Mouse (Mus musculus) layer of hippocampus, postnatal 14 days (tissue): ENCODE measurements around the gene Bola2. TPM values are rescaled to one million over a fixed set of nuclear protein-coding genes. Genes with fewer than 3 reads are reported as not detected.

ENCODE experiments used
- total RNA-seq, 2 experiments: library from RNA; stranded (reverse); gene quantifications; 2 replicates each; pipeline ENCODE4 v1.2.3; 2021

The Bola2 gene
- total RNA-seq, 2 experiments from 2014 or later, result 119 to 129 TPM

Other genes starting within 250 kb of the Bola2 start
- 1 to 10 TPM in 1 of 2 experiments, under 1 TPM in 1; 0.85 to 2.2 TPM for gene Atp2a1, start 232.3 kb upstream of the Bola2 start, total RNA-seq
- 10 to 100 TPM; 65.7 to 68.1 TPM for gene Sh2b1, start 220.0 kb upstream of the Bola2 start, total RNA-seq
- gene Tufm, start 208.0 kb upstream of the Bola2 start, total RNA-seq, result 10 to 100 TPM; 79.7 to 88.9 TPM
- gene Atxn2l, start 192.0 kb upstream of the Bola2 start, total RNA-seq, result 100 to 1,000 TPM; 122 to 124 TPM
- gene Eif3c, start 129.0 kb upstream of the Bola2 start, total RNA-seq, result 100 to 1,000 TPM; 182 to 189 TPM
- 1 to 10 TPM in 1 of 2 experiments, under 1 TPM in 1; 0.39 to 1.1 TPM for gene Apobr, start 110.5 kb upstream of the Bola2 start, total RNA-seq
- gene Cln3, start 109.6 kb upstream of the Bola2 start, total RNA-seq, result 10 to 100 TPM; 24.3 to 28.3 TPM
- not detected for gene Il27, start 100.5 kb upstream of the Bola2 start, total RNA-seq
- gene Nupr1, start 64.5 kb upstream of the Bola2 start, total RNA-seq, result 1 to 10 TPM; 4.2 to 4.4 TPM
- gene Sgf29, start 46.1 kb upstream of the Bola2 start, total RNA-seq, result 10 to 100 TPM; 31.2 to 32.9 TPM
- 10 to 100 TPM; 10.7 to 16.5 TPM for gene Sult1a1, start 19.0 kb upstream of the Bola2 start, total RNA-seq
- 10 to 100 TPM; 16.2 to 19.8 TPM for gene Slx1b, start 383 bp downstream of the Bola2 start, total RNA-seq
- gene Coro1a, start 12.4 kb downstream of the Bola2 start, total RNA-seq, result 100 to 1,000 TPM; 131 to 141 TPM
- gene Mapk3, start 64.2 kb downstream of the Bola2 start, total RNA-seq, result 100 to 1,000 TPM; 137 to 142 TPM
- gene Gdpd3, start 70.9 kb downstream of the Bola2 start, total RNA-seq, result 1 to 10 TPM; 2.2 to 2.5 TPM
- gene Ypel3, start 81.6 kb downstream of the Bola2 start, total RNA-seq, result 100 to 1,000 TPM; 195 to 196 TPM
- under 1 TPM; 0.53 to 0.57 TPM for gene Tbx6, start 86.1 kb downstream of the Bola2 start, total RNA-seq
- gene Ppp4c, start 97.1 kb downstream of the Bola2 start, total RNA-seq, result 10 to 100 TPM; 49.0 to 51.8 TPM
- 100 to 1,000 TPM; 109 to 112 TPM for gene Fam57b, start 102.3 kb downstream of the Bola2 start, total RNA-seq
- not detected for gene 4930451I11Rik, start 136.2 kb downstream of the Bola2 start, total RNA-seq
- 10 to 100 TPM; 22.8 to 25.8 TPM for gene Doc2a, start 152.0 kb downstream of the Bola2 start, total RNA-seq
- gene Hirip3, start 166.6 kb downstream of the Bola2 start, total RNA-seq, result 10 to 100 TPM; 27.6 to 34.7 TPM
- gene Ino80e, start 167.0 kb downstream of the Bola2 start, total RNA-seq, result 10 to 100 TPM; 46.1 to 50.1 TPM
- gene Taok2, start 189.3 kb downstream of the Bola2 start, total RNA-seq, result 100 to 1,000 TPM; 141 to 147 TPM
- 10 to 100 TPM; 25.2 to 27.5 TPM for gene Tmem219, start 227.5 kb downstream of the Bola2 start, total RNA-seq
- gene Kctd13, start 233.5 kb downstream of the Bola2 start, total RNA-seq, result 100 to 1,000 TPM; 140 to 145 TPM